Mouse (Mus musculus) ES-E14 (cell line): ENCODE results near the gene Paqr7. TPM values are rescaled to one million over a fixed set of nuclear protein-coding genes. Genes with fewer than 3 reads are reported as not detected.

Experiments used
- DNase-seq: peaks from one replicate; pipeline ENCODE4 v3.0.0-alpha.2; 2013; ENCODE audit warnings: low read depth, low spot score
- H3K27ac ChIP-seq: 2 replicates; pipeline ENCODE4 v1.5.1; 2012; ENCODE audit warnings: low read depth, mild to moderate bottlenecking, low read length, moderate library complexity, mixed read lengths; ENCODE audit not compliant: poor library complexity, insufficient read depth, severe bottlenecking
- H3K36me3 ChIP-seq: 2 replicates; pipeline ENCODE4 v1.6.1; 2012; ENCODE audit warnings: mild to moderate bottlenecking, low read length, moderate library complexity, mixed read lengths; ENCODE audit not compliant: control insufficient read depth, poor library complexity, insufficient read depth, severe bottlenecking
- H3K4me1 ChIP-seq, 2 experiments: fragments of 150-350 bp in 1 of 2; sonication (generic) in 1 of 2; 2 replicates each; pipeline ENCODE4 v1.6.1; 2012; ENCODE audit warnings: low read length in 2 of 2, mild to moderate bottlenecking in 1 of 2, mixed read lengths in 1 of 2; ENCODE audit not compliant: control insufficient read depth in 2 of 2, insufficient read depth in 2 of 2, poor library complexity in 1 of 2
- H3K4me3 ChIP-seq, 2 experiments: fragments of 150-350 bp in 1 of 2; sonication (generic) in 1 of 2; 2 replicates each; pipeline ENCODE4 v1.5.1; 2012; ENCODE audit warnings: low read length in 2 of 2, low read depth in 1 of 2, mild to moderate bottlenecking in 1 of 2, mixed read lengths in 1 of 2; ENCODE audit not compliant: insufficient read depth in 1 of 2, poor library complexity in 1 of 2, severe bottlenecking in 1 of 2
- H3K9ac ChIP-seq: 2 replicates; pipeline ENCODE4 v1.6.1; 2012; ENCODE audit warnings: low read depth, mild to moderate bottlenecking, low read length, mixed read lengths; ENCODE audit not compliant: poor library complexity, insufficient read depth, severe bottlenecking
- H3K9me3 ChIP-seq: fragments of 150-350 bp; sonication (generic); 2 replicates; pipeline ENCODE4 v1.6.1; 2012; ENCODE audit warnings: low read depth, mild to moderate bottlenecking, low read length; ENCODE audit not compliant: control insufficient read depth, insufficient read depth
- CHD2 ChIP-seq: IDR thresholded peaks from 2 replicates; pipeline ENCODE4 v1.6.1; 2014; ENCODE audit warnings: mild to moderate bottlenecking, low read depth, low read length, inconsistent platforms
- HCFC1 ChIP-seq: IDR thresholded peaks from 2 replicates; pipeline ENCODE4 v1.6.1; 2012; ENCODE audit warnings: low read length, inconsistent platforms, borderline replicate concordance; ENCODE audit not compliant: insufficient read depth
- MAFK ChIP-seq: IDR thresholded peaks from 2 replicates; pipeline ENCODE4 v1.6.1; 2014; ENCODE audit warnings: mild to moderate bottlenecking, low read depth, low read length, inconsistent platforms; ENCODE audit not compliant: insufficient read depth
- ZC3H11A ChIP-seq: IDR thresholded peaks from 2 replicates; pipeline ENCODE4 v1.6.1; 2012; ENCODE audit warnings: low read depth, mild to moderate bottlenecking, inconsistent platforms, low read length, borderline replicate concordance
- ZNF384 ChIP-seq: IDR thresholded peaks from 2 replicates; pipeline ENCODE4 v1.6.1; 2012; ENCODE audit warnings: low read depth, low read length, inconsistent platforms
- in situ Hi-C, 2 experiments: fragments of 600-800 bp; cut with MboI; formaldehyde crosslinking; loops; one replicate each; pipeline ENCODE4 v1.15.1; 2025; ENCODE audit warnings: low sequenced_read_pairs in 2 of 2, inconsistent platforms in 1 of 2; ENCODE audit not compliant: unreplicated experiment in 2 of 2
- total RNA-seq: library from RNA; depleted of rRNA; stranded (reverse); fragments of 300-350 nt; gene quantifications from 2 replicates; pipeline ENCODE4 v1.2.3, GENCODE M21; 2012

The Paqr7 gene
- total RNA-seq, 1 experiment = 4.8 TPM

GRCm38 (mm10) chr4:134517719-134518118 lies 21.2 kb downstream of the Paqr7 start:
- Histone ChIP-seq H3K9ac (no peak overlapping the region), H3K36me3 (peaks cover 13% of the 10 kb centered on the region), H3K4me3 (no peak overlapping the region), H3K27ac (no peak overlapping the region), H3K4me1 (peaks cover 4 to 10% of the 10 kb centered on the region in 2 experiments), H3K9me3 (no peaks in the 10 kb centered on the region)
- DNase-seq = no peak
- in situ Hi-C loops = no loop called here
- TF ChIP-seq MAFK (no peak), HCFC1 (no peak), CHD2 (no peak), ZC3H11A (no peak), ZNF384 (no peak)

GRCm38 (mm10) chr4:134518541-134518940 lies 22.0 kb downstream of the Paqr7 start:
- Histone ChIP-seq H3K36me3 (peaks cover 21% of the 10 kb centered on the region), H3K9ac (no peak overlapping the region), H3K4me1 (peaks cover 4 to 11% of the 10 kb centered on the region in 2 experiments), H3K27ac (no peak overlapping the region), H3K4me3 (no peak overlapping the region), H3K9me3 (no peaks in the 10 kb centered on the region)
- no peak for TF ChIP-seq MAFK
- no peak for TF ChIP-seq ZC3H11A
- TF ChIP-seq CHD2 = no peak
- no peak for TF ChIP-seq ZNF384
- no peak for TF ChIP-seq HCFC1
- no peak for DNase-seq
- in situ Hi-C loops = no loop called here

- Histone ChIP-seq H3K9ac (no peak overlapping the region), H3K4me1 (peaks cover 4 to 8% of the 10 kb centered on the region in 2 experiments; a peak in 3 of 4 replicates), H3K36me3 (peaks cover 23% of the 10 kb centered on the region), H3K9me3 (no peaks in the 10 kb centered on the region), H3K27ac (no peak overlapping the region), H3K4me3 (no peak overlapping the region)
- in situ Hi-C loops = no loop called here
- DNase-seq = no peak
- no peak for TF ChIP-seq ZC3H11A
- TF ChIP-seq HCFC1 = no peak
- no peak for TF ChIP-seq ZNF384
- TF ChIP-seq MAFK = no peak
- TF ChIP-seq CHD2 = no peak
Measured at GRCm38 (mm10) chr4:134519281-134519680, 22.8 kb downstream of the Paqr7 start.

- in situ Hi-C loops = no loop called here
- no peak overlapping the region for H3K27ac ChIP-seq
- peaks cover 38% of the 10 kb centered on the region for H3K36me3 ChIP-seq
- TF ChIP-seq ZC3H11A (no peak), MAFK (no peak), CHD2 (no peak), ZNF384 (no peak), HCFC1 (no peak)
- no peak for DNase-seq
- H3K4me3 ChIP-seq = no peak overlapping the region
- no peaks in the 10 kb centered on the region for H3K9me3 ChIP-seq
- H3K4me1 ChIP-seq = 0 out of 4 replicates have a peak, but pooled peaks cover 0 to 4% of the 10 kb centered on the region in 2 experiments
- no peak overlapping the region for H3K9ac ChIP-seq
Measured at GRCm38 (mm10) chr4:134523447-134523846, 26.9 kb downstream of the Paqr7 start.

GRCm38 (mm10) chr4:134525806-134526205 lies 29.3 kb downstream of the Paqr7 start:
- H3K4me1 ChIP-seq = 0 out of 4 replicates have a peak, but pooled peaks cover 0 to 4% of the 10 kb centered on the region in 2 experiments
- no peak overlapping the region for H3K27ac ChIP-seq
- no peaks in the 10 kb centered on the region for H3K9me3 ChIP-seq
- H3K9ac ChIP-seq = no peak overlapping the region
- DNase-seq = no peak
- peaks cover 51% of the 10 kb centered on the region for H3K36me3 ChIP-seq
- no peak overlapping the region for H3K4me3 ChIP-seq
- TF ChIP-seq CHD2 (no peak), HCFC1 (no peak), MAFK (no peak), ZC3H11A (no peak), ZNF384 (no peak)
- in situ Hi-C loops = no loop called here
